Mouse (Mus musculus) hindbrain, embryonic 15.5 days (tissue): ENCODE measurements around the gene Yaf2. TPM values are rescaled to one million over a fixed set of nuclear protein-coding genes. Genes with fewer than 3 reads are reported as not detected.
"Not testable (repeated sequence)": the region's sequence is repeated elsewhere in the genome, so short reads cannot be mapped to it uniquely, and the experiment has no call there.

ENCODE experiments used
- ATAC-seq: fragments of 200-750 bp; cut with Nextera tagmentation; 2 replicates; pipeline ENCODE4 v1.8.0; 2017; ENCODE audit warnings: low read depth, moderate number of reproducible peaks, moderate TSS enrichment; ENCODE audit not compliant: low FRiP score
- H3K27ac ChIP-seq: fragments of 300-500 bp; sonication (generic); replicated peaks from 2 replicates; pipeline ENCODE4 v1.5.1; 2015; ENCODE audit warnings: mild to moderate bottlenecking, inconsistent platforms
- H3K27me3 ChIP-seq: fragments of 300-500 bp; sonication (generic); 2 replicates; pipeline ENCODE4 v1.6.1; 2015; ENCODE audit warnings: control low read depth, inconsistent platforms
- H3K36me3 ChIP-seq: fragments of 300-500 bp; sonication (generic); 2 replicates; pipeline ENCODE4 v1.6.1; 2015; ENCODE audit warnings: control low read depth, inconsistent platforms
- H3K4me1 ChIP-seq: fragments of 300-500 bp; sonication (generic); replicated peaks from 2 replicates; pipeline ENCODE4 v1.6.1; 2015; ENCODE audit warnings: control low read depth, inconsistent platforms
- H3K4me2 ChIP-seq: fragments of 300-500 bp; sonication (generic); 2 replicates; pipeline ENCODE4 v1.6.1; 2015; ENCODE audit warnings: moderate library complexity, mild to moderate bottlenecking, inconsistent platforms
- H3K4me3 ChIP-seq: fragments of 300-500 bp; sonication (generic); 2 replicates; pipeline ENCODE4 v1.5.1; 2015; ENCODE audit warnings: mild to moderate bottlenecking, inconsistent platforms
- H3K9ac ChIP-seq: fragments of 300-500 bp; sonication (generic); 2 replicates; pipeline ENCODE4 v1.6.1; 2015; ENCODE audit warnings: inconsistent platforms
- H3K9me3 ChIP-seq: fragments of 300-500 bp; sonication (generic); 2 replicates; pipeline ENCODE4 v1.6.1; 2016; ENCODE audit warnings: control low read depth, inconsistent platforms
- WGBS: fragments of 180-500 bp; shearing (Covaris S2); methylation state at CpG from one replicate; pipeline ENCODE4 v1.1.7; 2015; 5-methylcytosine and 5-hydroxymethylcytosine counted together
- polyA plus RNA-seq: library from polyadenylated mRNA; unstranded; fragments of >200 nt; fragmentation: Nextera tagmentation; extraction: Ambion mirVana; gene quantifications from 2 replicates; pipeline ENCODE4 v1.2.1, GENCODE M21; 2015

Gene Yaf2
- polyA plus RNA-seq, 1 experiment from 2014 or later, result 131 TPM

- Histone ChIP-seq H3K4me3 (no peak overlapping the region), H3K27me3 (no peaks in the 10 kb centered on the region), H3K9ac (no peak overlapping the region), H3K4me2 (no peak overlapping the region), H3K9me3 (no peaks in the 10 kb centered on the region), H3K36me3 (peaks cover 17% of the 10 kb centered on the region; the same call in 1 of the 2 replicates), H3K27ac (no peak overlapping the region), H3K4me1 (0 out of 2 replicates have a peak, but pooled peaks cover 2% of the 10 kb centered on the region)
- WGBS, result 74% methylated on average over 10 of the region's 10 CpGs
- no peak for ATAC-seq
Measured at GRCm38 (mm10) chr15:93243202-93243601, 93.5 kb downstream of the Yaf2 start.

- not testable (repeated sequence) for H3K4me1 ChIP-seq, ATAC-seq, H3K27me3 ChIP-seq, H3K4me2 ChIP-seq, H3K9ac ChIP-seq, H3K27ac ChIP-seq, H3K4me3 ChIP-seq, H3K36me3 ChIP-seq, H3K9me3 ChIP-seq
- WGBS, result 97% methylated on average over 10 of the region's 10 CpGs
Measured at GRCm38 (mm10) chr15:93236456-93236855, 100.3 kb downstream of the Yaf2 start.

Other genes with a start within 250 kb of the Yaf2 start
- 5.9 and 6.0 TPM in 2 replicates for gene Gxylt1, start 61.8 kb downstream of the Yaf2 start, polyA plus RNA-seq
- 147 and 158 TPM in 2 replicates for gene Zcrb1, start 61.4 kb upstream of the Yaf2 start, polyA plus RNA-seq
- 41.9 and 45.5 TPM in 2 replicates for gene Pphln1, start 61.4 kb upstream of the Yaf2 start, polyA plus RNA-seq